Mouse (Mus musculus) Muller cell, postnatal 12 days (primary cell): ENCODE data around the gene Adipor2.
A peak's percentile ranks its signal among the peaks of the same experiment; 100 is the strongest.
"Not testable (repeated sequence)": the region's sequence is repeated elsewhere in the genome, so short reads cannot be mapped to it uniquely, and the experiment has no call there.

Experiments
- DNase-seq: peaks from one replicate; pipeline ENCODE4 v3.0.0-alpha.2; 2015; ENCODE audit errors: inconsistent ontology term

Gene Adipor2

DNA sequence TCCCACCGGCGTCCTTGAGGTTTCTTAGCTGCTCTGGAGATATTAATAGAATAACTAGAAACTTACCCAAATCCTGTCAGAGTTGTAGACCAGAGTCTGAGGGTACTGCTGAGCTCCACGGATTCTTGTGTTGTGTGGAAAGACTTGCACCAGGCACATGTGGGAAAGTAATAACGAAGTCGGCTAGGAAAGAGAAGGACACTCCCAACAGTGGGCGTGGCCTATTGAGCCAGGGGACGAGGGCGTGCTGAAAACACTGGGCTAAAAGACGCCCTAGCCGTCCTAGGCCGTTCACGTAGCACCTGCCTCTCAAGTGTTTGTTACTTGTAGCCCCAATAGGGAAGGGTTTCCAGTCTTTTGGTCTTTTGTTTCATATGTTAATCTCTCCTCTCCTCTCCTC, at the start of gene Adipor2:
Gene Adipor2 (minus strand): TSS at position 351 of the 400 bp plus-strand sequence.
- DNase-seq = no peak

DNA sequence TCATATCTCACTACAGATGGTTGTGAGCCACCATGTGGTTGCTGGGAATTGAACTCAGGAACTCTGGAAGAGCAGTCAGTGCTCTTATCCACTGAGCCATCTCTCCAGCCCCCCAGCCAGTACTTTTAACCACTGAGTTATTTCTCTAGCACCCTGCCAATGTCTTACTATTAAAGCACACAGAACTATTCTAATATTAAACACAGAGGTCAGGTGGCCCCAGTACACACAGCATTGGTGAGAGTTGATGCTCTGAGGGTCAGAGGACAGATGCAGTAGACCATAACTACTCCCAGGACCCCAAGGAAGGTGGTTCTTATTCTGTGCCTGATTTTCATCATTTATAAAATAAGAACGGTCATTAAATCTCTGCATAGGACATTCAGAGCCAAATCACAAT, 48.7 kb upstream of the Adipor2 start:
- DNase-seq = no peak

DNA sequence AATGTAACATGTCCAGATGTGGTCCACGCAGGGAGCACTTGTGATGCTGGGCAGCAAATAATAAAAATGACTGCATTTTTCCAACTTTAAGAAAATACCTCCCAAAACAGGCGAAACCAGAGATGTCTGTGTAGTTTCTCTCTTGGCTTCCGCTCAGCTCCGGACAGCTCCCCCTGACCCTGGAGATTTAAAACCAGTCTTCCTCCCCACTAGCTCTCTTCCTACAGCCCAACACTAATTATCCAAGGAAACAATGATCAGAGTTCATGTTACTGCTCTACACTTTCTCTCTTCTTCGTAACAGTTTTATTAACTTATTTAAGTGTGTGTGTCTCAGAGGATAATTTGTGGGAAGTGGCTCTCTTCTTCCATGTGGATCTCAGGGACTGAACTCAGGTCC, 42.9 kb upstream of the Adipor2 start:
- DNase-seq = no peak

DNA sequence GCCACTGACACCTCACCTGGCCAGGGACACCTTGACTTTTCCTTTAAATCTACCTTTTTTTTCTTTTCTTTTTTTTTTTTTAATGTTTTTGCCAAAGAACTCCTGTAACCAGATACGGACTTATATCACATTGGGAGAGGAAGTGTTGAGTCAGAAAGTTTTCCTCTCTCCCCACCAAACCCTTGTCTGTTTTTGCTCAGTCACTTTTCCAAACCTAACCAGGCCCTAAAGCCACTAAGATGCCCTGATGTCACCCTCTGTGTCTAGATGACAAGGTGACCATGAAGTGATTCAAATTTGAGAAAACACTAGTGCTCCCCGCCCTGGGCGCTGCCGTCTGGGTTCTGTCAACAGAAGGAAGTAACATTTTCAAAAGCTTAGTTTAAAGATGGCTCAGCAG, 41.5 kb upstream of the Adipor2 start:
- no peak for DNase-seq

DNA sequence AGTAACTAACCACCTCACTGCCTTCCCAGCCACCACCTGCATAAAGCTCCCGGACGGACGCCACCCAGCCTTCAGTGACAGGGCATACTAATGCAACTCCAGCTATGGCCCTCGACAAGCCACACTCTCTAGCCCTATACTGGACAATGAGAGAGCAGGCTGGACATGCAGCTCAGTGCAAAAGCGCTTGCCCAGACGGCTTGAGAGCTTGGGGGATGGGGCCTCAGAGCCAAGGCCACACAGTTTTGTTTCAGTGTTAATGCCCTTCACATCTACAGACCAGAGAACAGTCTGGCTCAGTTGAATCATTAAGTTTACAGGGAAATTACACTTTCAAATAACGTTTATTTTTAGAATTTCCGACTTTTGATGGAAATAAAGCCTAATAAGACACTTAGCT, 40.7 kb upstream of the Adipor2 start:
- no peak for DNase-seq

DNA sequence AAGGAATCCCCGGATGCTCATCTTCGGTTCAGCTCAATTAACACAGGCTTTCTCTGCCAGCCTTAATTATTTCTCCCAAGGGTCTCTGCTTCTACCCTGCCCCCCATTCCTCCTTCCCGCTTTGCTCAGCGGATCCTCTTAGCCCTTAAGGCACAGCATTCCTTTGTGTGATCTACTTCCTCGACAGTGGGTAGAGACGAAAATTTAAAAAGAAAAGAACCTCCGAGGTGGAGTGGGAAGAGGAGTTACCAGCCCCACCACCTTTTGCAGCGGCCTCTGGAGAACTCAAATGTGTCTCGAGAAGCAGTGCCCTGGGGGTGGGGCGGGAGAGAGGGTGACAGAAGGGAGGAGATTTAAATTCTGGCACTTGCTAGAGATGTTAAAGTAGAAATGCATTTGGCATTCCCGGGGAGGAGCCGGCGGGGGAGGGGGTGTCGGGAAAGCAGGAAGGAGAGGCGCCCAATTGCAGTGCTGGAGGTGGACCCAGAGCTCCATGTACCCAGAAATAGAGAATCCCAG, 34.5 kb upstream of the Adipor2 start:
- DNase-seq = peak; percentile 84

DNA sequence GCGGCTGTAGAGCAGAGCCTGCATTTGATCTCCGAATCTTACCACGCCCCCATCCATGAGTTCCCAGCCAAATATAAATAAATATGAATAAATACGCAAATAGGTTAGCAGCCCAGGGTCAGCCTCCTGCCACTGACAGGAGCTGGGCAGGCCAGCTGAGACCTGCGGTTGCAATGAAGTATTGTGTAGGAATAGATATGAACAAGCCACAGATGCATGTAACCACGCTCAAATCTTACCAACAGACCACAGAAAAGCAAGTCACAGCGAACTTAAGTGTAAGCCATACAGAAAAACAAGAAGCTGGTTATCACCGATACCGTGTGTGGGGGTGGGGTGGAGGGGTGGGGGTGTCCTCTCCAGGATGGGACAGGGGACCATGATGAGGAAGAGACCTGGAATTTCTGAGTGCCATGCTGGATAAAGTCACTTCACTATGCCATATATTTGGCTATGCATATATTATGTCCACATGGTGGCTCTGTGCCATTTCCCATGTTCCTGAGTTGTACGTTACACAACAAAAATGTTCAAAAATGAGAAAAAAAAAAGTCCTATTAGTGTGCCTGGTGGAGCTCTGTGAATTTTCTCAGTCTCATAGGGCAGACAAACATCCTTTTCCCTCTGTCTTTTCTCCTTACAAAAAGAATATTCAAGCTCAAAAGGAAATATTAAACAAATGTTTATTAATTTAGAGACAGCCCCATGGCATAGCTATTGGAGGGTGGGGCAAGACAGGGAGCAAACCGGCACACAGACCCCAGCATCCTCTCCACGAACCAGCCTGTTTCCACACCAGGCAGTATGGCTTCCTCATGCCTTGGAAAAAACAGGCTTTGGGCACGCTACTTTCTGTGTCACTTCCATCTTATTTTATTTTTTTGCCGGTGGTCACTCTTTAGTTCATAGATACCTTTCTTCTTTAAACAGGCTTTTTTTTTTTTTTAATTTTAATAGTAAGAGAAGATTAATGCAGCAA, 33.8 kb upstream of the Adipor2 start:
- DNase-seq = no peak

DNA sequence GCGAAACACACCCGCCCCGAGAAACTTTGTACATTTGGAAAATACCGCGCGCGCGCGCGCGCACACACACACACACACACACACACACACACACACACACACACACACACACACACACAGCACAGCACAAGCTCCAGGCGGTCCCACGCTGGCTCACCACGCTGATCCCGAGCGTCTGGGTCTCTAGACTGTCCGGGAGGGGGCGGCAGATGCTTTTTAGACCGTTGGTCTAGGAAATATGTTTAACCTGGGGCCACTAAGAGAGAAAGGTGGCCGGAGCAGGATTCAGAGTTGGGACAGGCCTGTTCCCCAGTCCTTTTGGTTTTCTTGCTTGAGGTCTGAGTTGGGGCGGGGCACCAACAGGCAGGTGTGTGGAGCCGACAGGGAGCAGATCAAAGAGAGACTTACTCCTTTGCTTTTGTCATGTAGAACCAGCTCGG, 31.6 kb upstream of the Adipor2 start:
- peak; percentile 84 for DNase-seq

DNA sequence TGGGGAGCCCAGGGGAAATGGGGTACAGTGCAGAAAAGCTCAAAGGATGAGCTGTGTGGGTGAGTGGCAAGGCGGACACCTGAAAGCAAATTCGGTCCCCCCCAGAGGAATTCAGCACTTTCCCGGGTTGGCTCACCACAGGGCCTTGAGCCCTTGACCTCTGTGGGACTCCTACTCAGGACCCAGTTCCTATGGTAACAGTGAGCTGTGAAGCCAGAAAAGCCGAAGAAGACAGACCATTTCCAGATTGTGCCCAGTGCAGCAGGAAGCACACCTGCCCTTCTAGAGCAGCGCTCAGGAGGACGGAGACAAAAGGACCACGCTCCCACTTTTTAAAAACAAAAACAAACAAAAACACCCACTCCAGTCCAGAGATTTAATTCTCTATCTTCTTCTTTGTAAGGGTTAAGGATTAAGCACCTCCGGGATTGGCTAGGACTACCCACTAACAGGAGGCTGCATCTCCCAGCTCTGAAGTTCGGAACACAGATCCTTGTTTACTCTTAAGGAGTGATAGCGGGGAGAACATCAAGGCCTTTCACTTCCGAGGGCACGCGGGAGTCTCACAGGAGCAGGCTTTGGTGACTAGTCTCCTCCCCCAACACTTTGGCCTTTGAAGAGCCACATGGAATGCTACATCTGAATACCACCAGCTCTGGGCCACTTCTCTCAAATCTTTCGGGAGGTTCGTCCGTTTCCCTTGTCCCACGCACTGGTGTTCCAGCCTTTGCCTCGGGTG, 31.0 kb upstream of the Adipor2 start:
- no peak for DNase-seq

DNA sequence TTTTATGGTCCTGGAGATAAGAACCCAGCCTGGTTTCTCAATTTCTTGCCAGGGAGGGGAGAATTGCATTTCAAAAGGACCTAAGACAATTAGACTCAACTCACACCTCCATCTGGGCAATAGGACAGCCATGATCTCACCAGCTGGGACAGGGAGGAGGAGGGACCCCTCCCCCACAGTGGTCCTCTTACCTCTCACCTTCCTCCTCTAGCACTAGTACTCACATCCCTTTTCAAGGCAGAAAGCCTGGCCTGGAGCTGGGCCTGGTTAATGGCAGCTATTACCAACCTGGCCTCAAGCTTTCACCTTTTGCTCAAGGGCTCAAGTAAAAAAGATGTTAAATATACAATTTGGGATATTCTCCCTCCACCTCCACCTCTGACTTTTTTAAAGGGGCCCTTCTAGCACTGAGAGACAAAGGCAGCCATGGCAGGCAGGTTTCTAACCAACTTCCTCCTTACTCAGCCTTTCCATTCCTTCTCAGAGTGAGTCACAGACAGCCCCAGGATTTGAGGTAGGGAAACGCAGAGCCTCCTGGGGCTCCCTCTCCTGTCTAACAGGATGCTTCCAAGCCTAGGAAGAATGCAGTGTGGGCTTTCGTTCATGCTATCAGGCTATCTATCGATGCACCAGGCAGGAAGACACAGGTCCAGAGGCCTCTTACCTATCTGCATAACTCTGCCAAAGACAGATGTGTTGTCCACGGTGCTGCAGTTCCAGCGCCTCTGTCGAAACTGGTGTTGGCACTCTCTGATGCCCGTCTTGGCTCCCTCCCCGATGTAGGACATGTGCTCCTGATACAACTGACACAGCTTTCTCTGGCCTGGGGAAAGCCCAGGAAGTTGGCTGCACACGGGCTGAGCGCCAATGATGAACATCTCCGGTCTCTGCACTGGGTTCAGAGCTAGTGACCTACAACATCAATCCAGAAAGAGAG, 28.4 kb upstream of the Adipor2 start:
- DNase-seq = no peak

DNA sequence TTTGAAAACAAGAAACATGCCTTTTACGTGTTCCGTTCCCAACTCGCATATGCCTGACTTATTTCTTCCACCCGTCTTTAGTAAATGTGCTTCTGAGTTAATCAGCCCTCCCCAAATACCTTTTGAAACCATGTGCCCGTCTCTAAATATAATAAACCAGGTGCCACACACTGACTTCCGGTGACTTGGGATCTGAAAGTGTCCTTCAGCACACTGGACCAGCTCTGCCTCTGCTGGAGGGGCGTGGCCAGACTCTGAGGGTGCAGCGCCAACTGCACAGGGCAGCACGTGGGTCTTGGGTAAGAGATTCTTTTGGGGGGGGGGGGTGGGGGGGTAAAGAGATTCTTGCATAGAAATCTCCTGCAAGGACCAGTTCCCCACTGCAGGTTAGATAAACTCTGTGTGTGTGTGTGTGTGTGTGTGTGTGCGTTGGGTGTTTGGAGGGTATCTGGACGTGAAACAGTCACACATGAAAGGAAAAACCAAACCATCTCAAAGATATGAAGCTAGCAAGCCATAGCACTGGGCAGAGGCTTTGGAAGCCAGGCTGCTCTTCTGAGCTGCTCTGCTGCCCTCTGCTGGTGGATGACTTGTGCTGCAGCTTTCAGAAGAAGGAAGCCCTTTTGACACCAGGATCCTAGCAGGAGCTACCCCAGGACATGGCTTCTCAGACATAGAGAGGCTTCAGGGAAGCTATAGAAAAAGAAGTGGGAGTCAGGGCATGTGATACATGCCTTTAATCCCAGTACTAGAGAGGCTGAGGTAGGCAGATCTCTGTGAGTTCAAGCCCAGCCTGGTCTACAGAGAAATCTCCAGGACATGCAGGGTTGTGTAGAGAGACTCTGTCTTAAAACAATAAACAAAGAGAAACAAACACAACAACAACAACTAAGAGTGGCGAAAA, 26.5 kb upstream of the Adipor2 start:
- DNase-seq = peak; percentile 67

DNA sequence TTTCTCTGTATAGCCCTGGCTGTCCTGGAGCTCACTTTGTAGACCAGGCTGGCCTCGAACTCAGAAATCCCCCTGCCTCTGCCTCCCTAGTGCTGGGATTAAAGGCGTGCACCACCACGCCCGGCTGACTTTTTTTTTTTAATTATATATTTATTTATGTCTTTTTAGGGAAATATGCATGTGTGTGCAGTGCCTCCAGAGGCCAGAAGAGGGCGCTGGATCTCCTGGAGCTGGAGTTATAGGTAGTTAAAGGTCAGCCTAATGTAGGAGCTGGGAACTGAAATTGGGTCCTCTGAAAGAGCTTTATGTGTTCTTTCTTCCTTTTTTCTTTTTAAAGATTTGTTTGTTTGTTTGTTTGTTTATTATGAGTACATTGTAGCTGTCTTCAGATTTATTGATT, 25.2 kb upstream of the Adipor2 start:
- DNase-seq = not testable (repeated sequence)

DNA sequence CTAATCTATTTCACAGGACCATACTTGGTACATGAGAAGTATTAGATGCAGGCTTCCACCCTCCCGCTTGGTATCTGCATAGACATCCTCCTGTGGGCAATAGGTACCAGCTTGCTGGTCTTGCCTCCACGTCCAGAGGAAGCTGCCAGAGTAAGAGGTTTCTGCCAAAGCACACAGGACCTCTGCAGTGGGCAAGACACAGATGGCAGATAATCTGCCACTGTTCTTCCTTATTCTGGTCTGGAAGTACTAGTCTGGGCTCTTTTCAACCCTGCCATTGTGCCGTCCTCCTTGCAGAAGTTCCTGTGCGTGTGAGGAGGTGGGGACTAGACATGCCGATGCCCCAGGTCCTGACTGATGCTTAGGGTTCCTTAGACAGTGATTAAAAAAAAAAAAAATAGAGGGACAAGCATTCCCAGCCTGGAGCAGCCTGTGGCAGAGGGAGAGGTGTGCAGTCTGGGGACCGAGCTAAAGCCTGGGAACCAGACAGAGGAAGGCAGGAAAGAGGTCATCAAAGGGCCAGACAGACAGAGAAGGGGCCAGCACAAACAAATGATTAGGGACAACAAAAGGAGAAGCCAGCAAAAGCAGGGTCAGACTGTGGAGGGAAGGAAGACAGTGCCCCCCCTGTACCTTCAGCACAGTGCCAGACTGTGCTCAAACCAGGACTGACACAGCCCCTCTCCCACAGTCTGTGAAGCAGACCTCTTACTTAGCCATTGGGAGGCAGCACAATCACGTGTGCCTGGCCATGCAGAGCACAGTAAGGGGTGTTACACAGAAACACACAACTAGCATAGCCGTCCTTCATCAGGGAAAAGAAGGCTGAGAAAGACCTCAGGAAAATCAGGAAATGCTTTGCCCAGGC, 20.6 kb upstream of the Adipor2 start:
- peak; percentile 19 for DNase-seq

DNA sequence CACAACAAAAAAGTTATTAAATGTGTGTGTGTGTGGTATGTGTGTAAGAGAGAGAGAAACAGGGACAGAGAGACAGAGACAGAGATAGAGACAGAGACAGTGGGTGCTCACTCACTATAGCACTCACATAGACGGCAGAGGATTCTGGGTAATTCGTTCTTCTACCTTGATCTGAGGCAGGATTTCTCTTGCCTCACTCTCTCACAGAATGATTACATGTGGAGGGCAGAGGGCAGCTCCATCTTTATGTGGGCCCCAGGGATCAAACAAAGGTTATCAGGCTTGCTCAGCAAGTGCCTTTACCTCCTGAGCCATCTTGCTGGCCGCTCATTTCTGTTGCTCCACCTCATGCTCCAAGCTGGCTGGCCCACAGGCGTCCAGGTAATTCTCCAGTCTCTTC, 16.9 kb upstream of the Adipor2 start:
- no peak for DNase-seq

DNA sequence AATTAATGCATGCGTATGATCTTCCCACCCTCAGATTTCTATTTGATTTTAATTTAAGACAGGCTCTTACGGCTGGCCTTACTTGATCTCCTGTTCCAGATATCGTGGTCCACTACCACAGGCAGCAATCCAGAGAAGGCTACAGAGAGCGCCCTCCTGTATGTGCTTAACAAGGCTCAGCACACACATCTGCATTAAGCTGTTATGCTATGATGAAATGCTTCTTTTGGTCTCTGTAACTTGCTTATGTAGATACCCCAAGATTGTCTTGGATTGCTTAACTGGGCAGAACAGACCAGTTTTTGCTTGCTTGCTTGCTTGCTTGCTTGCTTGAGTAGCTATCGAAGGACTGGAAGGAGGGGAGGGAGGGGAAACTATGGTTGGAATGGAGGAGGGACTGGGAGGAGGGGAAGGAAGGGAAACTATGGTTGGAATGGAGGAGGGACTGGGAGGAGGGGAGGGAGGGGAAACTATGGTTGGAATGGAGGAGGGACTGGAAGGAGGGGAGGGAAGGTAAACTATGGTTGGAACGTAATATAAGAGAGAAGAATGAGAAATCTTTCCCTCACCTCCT, 14.3 kb upstream of the Adipor2 start:
- DNase-seq = peak; percentile 82

DNA sequence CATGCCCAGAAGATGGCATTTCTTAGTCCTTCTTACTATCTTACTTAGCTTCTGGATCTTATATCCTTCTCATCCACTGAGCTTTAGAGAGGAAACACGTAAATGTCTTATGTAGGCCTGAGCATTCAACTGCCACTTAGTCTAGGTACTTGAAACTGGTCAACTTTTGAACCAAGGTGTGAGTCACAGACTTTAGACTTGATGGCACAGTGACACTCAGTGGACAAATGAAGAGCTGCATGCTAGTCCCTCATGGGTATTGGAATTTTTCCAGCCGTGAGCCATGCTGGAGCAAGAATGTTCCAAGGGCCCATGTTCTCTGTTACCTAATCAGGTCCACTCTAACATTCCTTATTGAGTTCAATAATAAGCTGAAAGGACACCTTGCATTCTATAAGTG, 13.0 kb upstream of the Adipor2 start:
- DNase-seq = peak; percentile 52

DNA sequence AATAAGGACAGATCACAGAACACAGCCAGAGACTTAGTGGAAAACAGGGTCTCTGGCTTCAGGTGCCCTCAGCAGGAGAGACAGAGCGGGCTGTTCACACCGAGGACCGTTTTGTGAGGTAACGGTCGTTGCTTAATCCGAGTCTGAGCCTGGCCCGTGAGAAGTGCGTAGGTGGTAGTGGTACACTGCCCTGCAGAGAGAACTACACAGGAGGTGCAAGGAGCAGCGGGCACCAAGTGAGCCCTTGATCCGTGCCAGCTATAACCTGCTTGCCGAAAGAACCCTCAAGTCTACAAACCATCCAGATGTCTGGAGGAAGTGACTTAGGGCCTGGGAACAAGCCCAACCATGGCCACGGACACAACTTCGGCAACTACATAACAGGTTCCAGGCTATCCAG, 11.8 kb upstream of the Adipor2 start:
- DNase-seq = no peak

DNA sequence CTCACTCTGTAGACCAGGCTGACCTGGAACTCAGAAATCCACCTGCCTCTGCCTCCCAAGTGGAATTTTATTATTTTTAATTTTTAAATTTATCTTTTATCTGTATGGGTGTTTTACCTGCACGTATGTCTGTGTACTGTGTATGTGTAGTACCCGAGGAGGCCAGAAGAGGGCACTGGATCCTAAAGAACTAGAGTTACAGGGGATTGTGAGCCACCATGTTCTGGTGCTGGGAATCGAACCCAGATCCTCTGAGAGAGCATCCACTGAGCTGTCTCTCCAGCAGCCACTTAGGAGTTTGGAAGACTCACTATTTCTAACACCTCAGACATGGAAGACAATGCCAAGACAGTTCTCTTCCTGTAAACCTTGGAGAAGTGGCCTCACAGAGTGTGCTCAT, 11.1 kb upstream of the Adipor2 start:
- DNase-seq = no peak

DNA sequence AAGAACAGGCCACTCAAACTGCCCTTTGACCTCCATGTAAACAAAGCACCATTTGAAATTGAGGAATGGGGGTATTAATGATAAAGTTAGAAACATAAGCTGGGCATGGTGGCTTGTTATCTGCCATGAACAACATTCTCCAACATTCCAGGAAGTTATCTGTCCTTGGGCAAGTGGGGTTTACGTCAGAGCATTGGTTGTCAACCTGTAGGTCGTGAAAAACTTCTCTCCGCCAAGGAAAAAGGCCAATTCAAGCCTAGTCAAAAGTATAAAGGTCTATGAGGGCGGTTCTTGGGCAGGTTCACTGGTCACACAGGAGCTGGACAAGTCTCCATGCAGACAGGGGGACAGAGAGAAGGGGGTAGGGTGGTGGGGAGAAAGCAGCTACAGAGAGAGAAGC, 3.5 kb upstream of the Adipor2 start:
- DNase-seq = no peak
